Mouse (Mus musculus) liver, embryonic 18 days (tissue): ENCODE measurements around the gene Slc22a27. TPM values are rescaled to one million over a fixed set of nuclear protein-coding genes. Genes with fewer than 3 reads are reported as not detected.

ENCODE experiments used
- polyA plus RNA-seq: library from polyadenylated mRNA; depleted of rRNA; stranded (reverse); fragments of >200 nt; gene quantifications from 2 replicates; pipeline ENCODE4 v1.2.3, GENCODE M21; 2012; rRNA removed

Slc22a27 gene
- polyA plus RNA-seq = 0.50 and 0.56 TPM in 2 replicates

DNA sequence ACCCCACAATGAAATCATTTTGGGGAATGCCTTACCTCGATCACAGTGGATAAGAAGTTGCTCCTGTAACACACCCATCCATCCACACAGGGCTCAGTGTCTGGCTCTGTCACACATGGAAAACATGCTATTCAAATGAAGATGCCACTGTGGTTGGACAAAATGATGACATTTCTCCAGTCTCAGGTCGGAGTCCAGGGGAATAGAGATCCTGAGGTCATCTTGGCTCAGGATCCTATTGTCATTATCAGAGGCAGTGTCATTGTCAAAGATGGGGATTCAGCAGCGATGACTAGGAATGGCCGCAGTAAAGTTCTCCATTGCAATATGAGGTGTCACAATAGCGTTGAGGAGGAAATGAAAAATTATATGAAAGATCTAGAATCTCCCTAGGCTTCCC, at the start of gene Slc22a27:
Gene Slc22a27, minus strand, starts transcription at position 101 of the 400 bp plus-strand sequence.

Other genes with a start within 250 kb of the Slc22a27 start
- gene Slc22a26, start 163.4 kb downstream of the Slc22a27 start, polyA plus RNA-seq = 0.03 and 0.05 TPM in 2 replicates
- gene Slc22a28, start 166.0 kb upstream of the Slc22a27 start, polyA plus RNA-seq = not detected in 2 replicates